Mouse (Mus musculus) limb, embryonic 14.5 days (tissue): Measurements from ENCODE around the gene Pmpcb. TPM values are rescaled to one million over a fixed set of nuclear protein-coding genes. Genes with fewer than 3 reads are reported as not detected.

Experiments
- ATAC-seq: fragments of 200-750 bp; cut with Nextera tagmentation; 2 replicates; pipeline ENCODE4 v1.8.0; 2017; ENCODE audit warnings: low read depth, moderate number of reproducible peaks, moderate TSS enrichment; ENCODE audit not compliant: low FRiP score
- DNase-seq: peaks from one replicate; pipeline ENCODE4 v3.0.0-alpha.2; 2015; ENCODE audit warnings: low spot score
- H3K27ac ChIP-seq: fragments of 300-500 bp; sonication (generic); replicated peaks from 2 replicates; pipeline ENCODE4 v1.5.1; 2014; ENCODE audit warnings: low read depth, mild to moderate bottlenecking, low read length, moderate library complexity, mixed read lengths
- H3K27me3 ChIP-seq: fragments of 300-500 bp; sonication (generic); 2 replicates; pipeline ENCODE4 v1.6.1; 2014; ENCODE audit warnings: low read length, mixed read lengths; ENCODE audit not compliant: control insufficient read depth, insufficient read depth
- H3K36me3 ChIP-seq: fragments of 300-500 bp; sonication (generic); 2 replicates; pipeline ENCODE4 v1.6.1; 2014; ENCODE audit warnings: mild to moderate bottlenecking, low read length, moderate library complexity, mixed read lengths; ENCODE audit not compliant: control insufficient read depth, insufficient read depth
- H3K4me1 ChIP-seq: fragments of 300-500 bp; sonication (generic); 2 replicates; pipeline ENCODE4 v1.6.1; 2014; ENCODE audit warnings: antibody characterized with exemption, low read length, mixed read lengths; ENCODE audit not compliant: control insufficient read depth, insufficient read depth
- H3K4me2 ChIP-seq: fragments of 300-500 bp; sonication (generic); replicated peaks from 2 replicates; pipeline ENCODE4 v1.6.1; 2014; ENCODE audit warnings: low read depth, mild to moderate bottlenecking, low read length, moderate library complexity; ENCODE audit not compliant: severe bottlenecking
- H3K4me3 ChIP-seq: fragments of 300-500 bp; sonication (generic); replicated peaks from 2 replicates; pipeline ENCODE4 v1.5.1; 2014; ENCODE audit warnings: low read length
- H3K9ac ChIP-seq: fragments of 300-500 bp; sonication (generic); 2 replicates; pipeline ENCODE4 v1.6.1; 2014; ENCODE audit warnings: mild to moderate bottlenecking, low read depth, low read length, moderate library complexity; ENCODE audit not compliant: severe bottlenecking
- H3K9me3 ChIP-seq: fragments of 300-500 bp; sonication (generic); 2 replicates; pipeline ENCODE4 v1.6.1; 2016; ENCODE audit warnings: low read length; ENCODE audit not compliant: control insufficient read depth
- POLR2A ChIP-seq: fragments of 200-500 bp; IDR thresholded peaks from 2 replicates; pipeline ENCODE4 v1.8.0; 2012; ENCODE audit warnings: inconsistent platforms, mild to moderate bottlenecking, moderate library complexity, borderline replicate concordance; ENCODE audit not compliant: insufficient read depth, insufficient read length; ENCODE audit errors: extremely low read depth
- WGBS: fragments of 180-500 bp; shearing (Covaris S2); extraction: QIAGEN DNeasy Blood & Tissue Kit; methylation state at CpG from one replicate; pipeline ENCODE4 v1.1.7; 2014; 5-methylcytosine and 5-hydroxymethylcytosine counted together
- polyA plus RNA-seq, 2 experiments: library from polyadenylated mRNA; depleted of rRNA in 1 of 2; stranded (reverse) in 1 of 2; unstranded in 1 of 2; fragments of >200 nt; fragmentation: Nextera tagmentation in 1 of 2; extraction: Ambion mirVana in 1 of 2; gene quantifications; 2 replicates each; pipeline versions ENCODE4 v1.2.1 to v1.2.3; 2012 to 2014

Gene Pmpcb
- polyA plus RNA-seq, 2 experiments: 80.0 to 82.7 TPM

DNA sequence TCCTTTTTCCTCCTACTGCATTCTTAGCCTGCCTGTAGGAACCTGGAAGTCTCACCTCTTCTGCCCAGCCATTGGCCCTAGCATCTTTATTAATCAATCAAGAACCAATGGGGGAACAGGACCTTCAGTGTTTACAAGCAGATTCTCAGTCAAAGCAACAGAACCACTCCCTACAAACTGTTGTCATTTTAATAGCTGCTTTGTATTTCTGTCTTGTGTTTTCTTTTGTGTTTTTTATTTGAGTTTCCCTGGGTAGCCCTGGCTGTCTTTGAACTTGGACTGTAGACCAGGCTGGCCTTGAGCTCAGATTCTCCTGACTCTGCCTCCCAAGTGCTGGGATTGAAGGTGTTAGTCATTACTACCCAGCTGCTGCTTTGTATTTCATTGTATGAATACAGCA, 55.2 kb downstream of the Pmpcb start:
- no peak for ATAC-seq
- H3K4me1 ChIP-seq: peaks cover 6% of the 10 kb centered on the region; the same call in 1 of the 2 replicates
- peaks cover 32% of the 10 kb centered on the region for H3K36me3 ChIP-seq

GRCm38 (mm10) chr5:21802907-21803306, 66.0 kb downstream of the Pmpcb start:
- Histone ChIP-seq H3K4me1 (no peaks in the 10 kb centered on the region), H3K9ac (no peak overlapping the region), H3K4me3 (no peak overlapping the region), H3K36me3 (peaks cover 63% of the 10 kb centered on the region), H3K4me2 (no peak overlapping the region), H3K9me3 (no peaks in the 10 kb centered on the region), H3K27ac (no peak overlapping the region), H3K27me3 (no peaks in the 10 kb centered on the region)
- ATAC-seq: no peak
- 93% methylated on average over 9 of the region's 9 CpGs for WGBS
- no peak for TF ChIP-seq POLR2A
- DNase-seq: no peak

More for the DNA sequence above, 55.2 kb downstream of the Pmpcb start:
- no peaks in the 10 kb centered on the region for H3K9me3 ChIP-seq
- no peaks in the 10 kb centered on the region for H3K27me3 ChIP-seq
- TF ChIP-seq POLR2A: no peak
- no peak overlapping the region for H3K27ac ChIP-seq
- no peak overlapping the region for H3K4me3 ChIP-seq
- DNase-seq: no peak
- no peak overlapping the region for H3K4me2 ChIP-seq
- no peak overlapping the region for H3K9ac ChIP-seq

- Histone ChIP-seq H3K27ac (no peak overlapping the region), H3K4me1 (no peaks in the 10 kb centered on the region), H3K9me3 (no peaks in the 10 kb centered on the region), H3K4me2 (no peak overlapping the region), H3K4me3 (no peak overlapping the region), H3K9ac (no peak overlapping the region), H3K27me3 (no peaks in the 10 kb centered on the region), H3K36me3 (peaks cover 56% of the 10 kb centered on the region)
- ATAC-seq: no peak
- WGBS: 93% methylated on average over 12 of the region's 12 CpGs
- no peak for DNase-seq
- no peak for TF ChIP-seq POLR2A
Observed at GRCm38 (mm10) chr5:21803691-21804188, 66.8 kb downstream of the Pmpcb start.

- no peak for DNase-seq
- H3K36me3 ChIP-seq: peaks cover 47% of the 10 kb centered on the region
- 80% methylated on average over 4 of the region's 4 CpGs for WGBS
Observed at GRCm38 (mm10) chr5:21804837-21805236, 67.9 kb downstream of the Pmpcb start.

More at GRCm38 (mm10) chr5:21804837-21805236, 67.9 kb downstream of the Pmpcb start:
- no peak overlapping the region for H3K4me3 ChIP-seq
- no peak for ATAC-seq
- no peak overlapping the region for H3K9ac ChIP-seq
- H3K9me3 ChIP-seq: no peaks in the 10 kb centered on the region
- no peak overlapping the region for H3K27ac ChIP-seq
- no peak for TF ChIP-seq POLR2A
- H3K4me2 ChIP-seq: no peak overlapping the region
- no peaks in the 10 kb centered on the region for H3K27me3 ChIP-seq
- no peaks in the 10 kb centered on the region for H3K4me1 ChIP-seq

Other genes with a start within 250 kb of the Pmpcb start
- 87.7 and 102 TPM in 2 replicates for gene Lrrc17, start 193.6 kb upstream of the Pmpcb start, polyA plus RNA-seq (2012; rRNA removed)
- 109 and 116 TPM in 2 replicates for gene Lrrc17, start 193.6 kb upstream of the Pmpcb start, polyA plus RNA-seq (2014; fragmentation: Nextera tagmentation; extraction: Ambion mirVana)
- gene Fbxl13, start 91.5 kb upstream of the Pmpcb start, polyA plus RNA-seq (2012; rRNA removed): 0.15 and 0.28 TPM in 2 replicates
- gene Fbxl13, start 91.5 kb upstream of the Pmpcb start, polyA plus RNA-seq (2014; fragmentation: Nextera tagmentation; extraction: Ambion mirVana): 0.25 and 0.33 TPM in 2 replicates
- gene Armc10, start 91.3 kb upstream of the Pmpcb start, polyA plus RNA-seq (2012; rRNA removed): 55.0 and 56.0 TPM in 2 replicates
- 44.4 and 49.8 TPM in 2 replicates for gene Armc10, start 91.3 kb upstream of the Pmpcb start, polyA plus RNA-seq (2014; fragmentation: Nextera tagmentation; extraction: Ambion mirVana)
- 2.3 and 2.7 TPM in 2 replicates for gene Napepld, start 35.7 kb upstream of the Pmpcb start, polyA plus RNA-seq (2012; rRNA removed)
- gene Napepld, start 35.7 kb upstream of the Pmpcb start, polyA plus RNA-seq (2014; fragmentation: Nextera tagmentation; extraction: Ambion mirVana): 2.1 and 2.2 TPM in 2 replicates
- gene Dnajc2, start 48.1 kb downstream of the Pmpcb start, polyA plus RNA-seq (2012; rRNA removed): 12.4 and 25.4 TPM in 2 replicates
- 60.2 and 61.1 TPM in 2 replicates for gene Dnajc2, start 48.1 kb downstream of the Pmpcb start, polyA plus RNA-seq (2014; fragmentation: Nextera tagmentation; extraction: Ambion mirVana)
- gene Psmc2, start 48.1 kb downstream of the Pmpcb start, polyA plus RNA-seq (2012; rRNA removed): 64.9 and 89.1 TPM in 2 replicates
- gene Psmc2, start 48.1 kb downstream of the Pmpcb start, polyA plus RNA-seq (2014; fragmentation: Nextera tagmentation; extraction: Ambion mirVana): 165 and 174 TPM in 2 replicates
- gene Slc26a5, start 128.5 kb downstream of the Pmpcb start, polyA plus RNA-seq (2012; rRNA removed): 0.01 and 0.04 TPM in 2 replicates
- gene Slc26a5, start 128.5 kb downstream of the Pmpcb start, polyA plus RNA-seq (2014; fragmentation: Nextera tagmentation; extraction: Ambion mirVana): not detected in 2 replicates